Mouse (Mus musculus): ENCODE measurements around the gene Cyb5rl. TPM values are rescaled to one million over a fixed set of nuclear protein-coding genes. Genes with fewer than 3 reads are reported as not detected.

The Cyb5rl gene
- polyA plus RNA-seq, 1 experiment from 2014 or later, result 1.8 TPM

- no peaks in the 10 kb centered on the region for H3K9me3 ChIP-seq (replicated peaks; ENCODE audit: control insufficient read depth, low read length)
- no peaks in the 10 kb centered on the region for H3K4me1 ChIP-seq (ENCODE audit: control insufficient read depth, low read depth, low read length)
- no peak overlapping the region for H3K9ac ChIP-seq (ENCODE audit: low read depth, low read length)
- no peak overlapping the region for H3K27ac ChIP-seq (ENCODE audit: low read length)
- H3K4me2 ChIP-seq (ENCODE audit: low read depth, low read length), result no peak overlapping the region
- H3K27me3 ChIP-seq (ENCODE audit: control insufficient read depth, insufficient read depth, low read depth, low read length), result no peaks in the 10 kb centered on the region
- no peak overlapping the region for H3K4me3 ChIP-seq (ENCODE audit: low read depth, low read length)
- WGBS (ENCODE audit: insufficient replicate concordance), result 84% methylated on average over 4 of the region's 4 CpGs
- peaks cover 18% of the 10 kb centered on the region for H3K36me3 ChIP-seq (ENCODE audit: control insufficient read depth, insufficient read depth)
- ATAC-seq (ENCODE audit: low read depth), result no peak
Measured at GRCm38 (mm10) chr4:107035689-107036088, 31.1 kb upstream of the Cyb5rl start.

GRCm38 (mm10) chr4:107036985-107037384 is 29.8 kb upstream of the Cyb5rl start:
- WGBS (ENCODE audit: insufficient replicate concordance), result 83% methylated on average over 2 of the region's 2 CpGs
- H3K27me3 ChIP-seq (ENCODE audit: control insufficient read depth, insufficient read depth, low read depth, low read length), result no peaks in the 10 kb centered on the region
- peaks cover 24% of the 10 kb centered on the region for H3K36me3 ChIP-seq (ENCODE audit: control insufficient read depth, insufficient read depth)

GRCm38 (mm10) chr4:107038303-107038702 is 28.5 kb upstream of the Cyb5rl start:
- H3K36me3 ChIP-seq (ENCODE audit: control insufficient read depth, insufficient read depth), result peaks cover 24% of the 10 kb centered on the region
- no peak for ATAC-seq (ENCODE audit: low read depth)

More at GRCm38 (mm10) chr4:107036985-107037384, 29.8 kb upstream of the Cyb5rl start:
- no peak overlapping the region for H3K27ac ChIP-seq (ENCODE audit: low read length)
- ATAC-seq (ENCODE audit: low read depth), result no peak
- H3K4me3 ChIP-seq (ENCODE audit: low read depth, low read length), result no peak overlapping the region
- no peak overlapping the region for H3K4me2 ChIP-seq (ENCODE audit: low read depth, low read length)
- H3K9me3 ChIP-seq (replicated peaks; ENCODE audit: control insufficient read depth, low read length), result no peaks in the 10 kb centered on the region
- H3K9ac ChIP-seq (ENCODE audit: low read depth, low read length), result no peak overlapping the region
- H3K4me1 ChIP-seq (ENCODE audit: control insufficient read depth, low read depth, low read length), result no peaks in the 10 kb centered on the region

GRCm38 (mm10) chr4:107039270-107039669 is 27.5 kb upstream of the Cyb5rl start:
- ATAC-seq (ENCODE audit: low read depth), result no peak
- H3K4me3 ChIP-seq (ENCODE audit: low read depth, low read length), result no peak overlapping the region
- peaks cover 24% of the 10 kb centered on the region for H3K36me3 ChIP-seq (ENCODE audit: control insufficient read depth, insufficient read depth)
- H3K4me2 ChIP-seq (ENCODE audit: low read depth, low read length), result no peak overlapping the region
- no peak overlapping the region for H3K9ac ChIP-seq (ENCODE audit: low read depth, low read length)
- H3K27ac ChIP-seq (ENCODE audit: low read length), result no peak overlapping the region
- H3K4me1 ChIP-seq (ENCODE audit: control insufficient read depth, low read depth, low read length), result no peaks in the 10 kb centered on the region
- 87% methylated on average over 8 of the region's 8 CpGs for WGBS (ENCODE audit: insufficient replicate concordance)
- H3K9me3 ChIP-seq (replicated peaks; ENCODE audit: control insufficient read depth, low read length), result no peaks in the 10 kb centered on the region
- H3K27me3 ChIP-seq (ENCODE audit: control insufficient read depth, insufficient read depth, low read depth, low read length), result no peaks in the 10 kb centered on the region

More at GRCm38 (mm10) chr4:107038303-107038702, 28.5 kb upstream of the Cyb5rl start:
- WGBS (ENCODE audit: insufficient replicate concordance), result 74% methylated on average over 4 of the region's 4 CpGs
- no peak overlapping the region for H3K4me3 ChIP-seq (ENCODE audit: low read depth, low read length)
- no peak overlapping the region for H3K27ac ChIP-seq (ENCODE audit: low read length)
- H3K9ac ChIP-seq (ENCODE audit: low read depth, low read length), result no peak overlapping the region
- H3K27me3 ChIP-seq (ENCODE audit: control insufficient read depth, insufficient read depth, low read depth, low read length), result no peaks in the 10 kb centered on the region
- no peak overlapping the region for H3K4me2 ChIP-seq (ENCODE audit: low read depth, low read length)
- H3K4me1 ChIP-seq (ENCODE audit: control insufficient read depth, low read depth, low read length), result no peaks in the 10 kb centered on the region
- H3K9me3 ChIP-seq (replicated peaks; ENCODE audit: control insufficient read depth, low read length), result no peaks in the 10 kb centered on the region

GRCm38 (mm10) chr4:107042304-107042703 is 24.5 kb upstream of the Cyb5rl start:
- H3K4me1 ChIP-seq (ENCODE audit: control insufficient read depth, low read depth, low read length), result no peaks in the 10 kb centered on the region
- no peaks in the 10 kb centered on the region for H3K27me3 ChIP-seq (ENCODE audit: control insufficient read depth, insufficient read depth, low read depth, low read length)
- no peak overlapping the region for H3K4me2 ChIP-seq (ENCODE audit: low read depth, low read length)
- H3K9me3 ChIP-seq (replicated peaks; ENCODE audit: control insufficient read depth, low read length), result no peaks in the 10 kb centered on the region
- no peak overlapping the region for H3K4me3 ChIP-seq (ENCODE audit: low read depth, low read length)
- H3K9ac ChIP-seq (ENCODE audit: low read depth, low read length), result no peak overlapping the region
- no peak for ATAC-seq (ENCODE audit: low read depth)
- H3K27ac ChIP-seq (ENCODE audit: low read length), result no peak overlapping the region
- H3K36me3 ChIP-seq (ENCODE audit: control insufficient read depth, insufficient read depth), result peaks cover 37% of the 10 kb centered on the region
- WGBS (ENCODE audit: insufficient replicate concordance), result 51% methylated on average over 6 of the region's 6 CpGs

GRCm38 (mm10) chr4:107045188-107045587 is 21.6 kb upstream of the Cyb5rl start:
- ATAC-seq (ENCODE audit: low read depth), result no peak
- H3K4me1 ChIP-seq (ENCODE audit: control insufficient read depth, low read depth, low read length), result no peaks in the 10 kb centered on the region
- no peak overlapping the region for H3K4me2 ChIP-seq (ENCODE audit: low read depth, low read length)
- H3K9me3 ChIP-seq (replicated peaks; ENCODE audit: control insufficient read depth, low read length), result no peaks in the 10 kb centered on the region
- no peaks in the 10 kb centered on the region for H3K27me3 ChIP-seq (ENCODE audit: control insufficient read depth, insufficient read depth, low read depth, low read length)
- no peak overlapping the region for H3K27ac ChIP-seq (ENCODE audit: low read length)
- no peak overlapping the region for H3K4me3 ChIP-seq (ENCODE audit: low read depth, low read length)
- no peak overlapping the region for H3K9ac ChIP-seq (ENCODE audit: low read depth, low read length)
- WGBS (ENCODE audit: insufficient replicate concordance), result 94% methylated on average over 13 of the region's 13 CpGs
- H3K36me3 ChIP-seq (ENCODE audit: control insufficient read depth, insufficient read depth), result peaks cover 37% of the 10 kb centered on the region

GRCm38 (mm10) chr4:107047806-107048205 is 19.0 kb upstream of the Cyb5rl start:
- no peak overlapping the region for H3K4me3 ChIP-seq (ENCODE audit: low read depth, low read length)
- no peak overlapping the region for H3K4me2 ChIP-seq (ENCODE audit: low read depth, low read length)
- H3K36me3 ChIP-seq (ENCODE audit: control insufficient read depth, insufficient read depth), result peaks cover 22% of the 10 kb centered on the region
- 89% methylated on average over 5 of the region's 5 CpGs for WGBS (ENCODE audit: insufficient replicate concordance)
- H3K27me3 ChIP-seq (ENCODE audit: control insufficient read depth, insufficient read depth, low read depth, low read length), result no peaks in the 10 kb centered on the region
- ATAC-seq (ENCODE audit: low read depth), result no peak
- no peaks in the 10 kb centered on the region for H3K9me3 ChIP-seq (replicated peaks; ENCODE audit: control insufficient read depth, low read length)
- no peaks in the 10 kb centered on the region for H3K4me1 ChIP-seq (ENCODE audit: control insufficient read depth, low read depth, low read length)
- H3K27ac ChIP-seq (ENCODE audit: low read length), result no peak overlapping the region
- H3K9ac ChIP-seq (ENCODE audit: low read depth, low read length), result no peak overlapping the region

GRCm38 (mm10) chr4:107048568-107049162 is 18.1 kb upstream of the Cyb5rl start:
- Histone ChIP-seq H3K4me2 (ENCODE audit: low read depth, low read length) (no peak overlapping the region), H3K4me3 (ENCODE audit: low read depth, low read length) (no peak overlapping the region), H3K9ac (ENCODE audit: low read depth, low read length) (no peak overlapping the region), H3K27me3 (ENCODE audit: control insufficient read depth, insufficient read depth, low read depth, low read length) (no peaks in the 10 kb centered on the region), H3K9me3 (replicated peaks; ENCODE audit: control insufficient read depth, low read length) (no peaks in the 10 kb centered on the region), H3K36me3 (ENCODE audit: control insufficient read depth, insufficient read depth) (peaks cover 22% of the 10 kb centered on the region; the same call in 1 of the 2 replicates), H3K4me1 (ENCODE audit: control insufficient read depth, low read depth, low read length) (no peaks in the 10 kb centered on the region), H3K27ac (ENCODE audit: low read length) (no peak overlapping the region)
- WGBS (ENCODE audit: insufficient replicate concordance), result 88% methylated on average over 11 of the region's 11 CpGs
- no peak for ATAC-seq (ENCODE audit: low read depth)

GRCm38 (mm10) chr4:107051889-107052288 is 14.9 kb upstream of the Cyb5rl start:
- H3K9me3 ChIP-seq (replicated peaks; ENCODE audit: control insufficient read depth, low read length), result no peaks in the 10 kb centered on the region
- no peak overlapping the region for H3K27ac ChIP-seq (ENCODE audit: low read length)
- H3K4me1 ChIP-seq (ENCODE audit: control insufficient read depth, low read depth, low read length), result no peaks in the 10 kb centered on the region
- no peak for ATAC-seq (ENCODE audit: low read depth)
- H3K9ac ChIP-seq (ENCODE audit: low read depth, low read length), result no peak overlapping the region
- no peak overlapping the region for H3K4me3 ChIP-seq (ENCODE audit: low read depth, low read length)
- peaks cover 8% of the 10 kb centered on the region; the same call in 1 of the 2 replicates for H3K36me3 ChIP-seq (ENCODE audit: control insufficient read depth, insufficient read depth)
- WGBS (ENCODE audit: insufficient replicate concordance), result 54% methylated on average over 4 of the region's 4 CpGs
- H3K27me3 ChIP-seq (ENCODE audit: control insufficient read depth, insufficient read depth, low read depth, low read length), result no peaks in the 10 kb centered on the region
- H3K4me2 ChIP-seq (ENCODE audit: low read depth, low read length), result no peak overlapping the region

Data from liver, embryonic 16.5 days (tissue).